Mouse (Mus musculus): ENCODE data around the gene Snurf. TPM values are rescaled to one million over a fixed set of nuclear protein-coding genes. Genes with fewer than 3 reads are reported as not detected.

Gene Snurf
- polyA plus RNA-seq (2016; fragmentation: Nextera tagmentation; extraction: Ambion mirVana) = 42.9 and 46.9 TPM in 2 replicates

DNA sequence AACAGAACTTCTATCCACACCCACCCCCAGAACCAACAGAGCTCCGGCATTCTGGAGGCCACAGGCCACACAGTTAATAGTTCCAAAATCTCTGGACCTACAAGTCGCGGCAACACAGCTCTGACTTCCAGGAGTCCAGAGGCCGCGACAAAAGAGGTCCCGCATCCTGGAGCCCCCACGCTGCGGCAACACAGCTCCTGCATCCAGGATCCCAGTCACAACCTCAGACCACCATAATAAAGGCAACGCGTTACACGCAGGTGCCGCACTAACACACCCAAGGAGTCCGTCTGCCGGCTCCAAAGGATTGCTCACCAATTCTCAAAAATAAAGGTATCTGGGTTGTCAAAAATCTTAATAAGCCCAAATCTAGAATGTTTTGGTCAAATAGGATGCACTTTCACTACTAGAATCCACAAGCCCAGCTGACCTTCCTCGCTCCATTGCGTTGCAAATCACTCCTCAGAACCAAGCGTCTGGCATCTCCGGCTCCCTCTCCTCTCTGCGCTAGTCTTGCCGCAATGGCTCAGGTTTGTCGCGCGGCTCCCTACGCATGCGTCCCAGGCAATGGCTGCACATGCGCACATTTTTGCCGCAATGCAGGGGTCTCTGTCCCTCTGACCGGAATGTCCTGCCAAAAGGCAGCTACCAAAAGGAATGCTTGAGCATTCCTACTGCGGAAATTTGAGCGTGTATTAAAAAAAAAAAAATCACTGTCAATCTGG is at the start of gene Snurf, which contains the start of gene Gm38393:
Gene Snurf, minus strand, starts transcription at position 444 of the 725 bp plus-strand sequence.
Gene Gm38393, minus strand, starts transcription at position 459 of the 725 bp plus-strand sequence.
- Histone ChIP-seq H3K27me3 (ENCODE audit: insufficient read depth, poor library complexity, severe bottlenecking) (no peaks in the 10 kb centered on the region), H3K4me1 (no peaks in the 10 kb centered on the region; the same call in 1 of the 2 replicates), H3K4me3 (peak within 1 kb of the TSS; percentile 66), H3K36me3 (no peaks in the 10 kb centered on the region), H3K9me3 (peaks cover 23% of the 10 kb centered on the region), H3K27ac (peak within 1 kb of the TSS; percentile 83)
- peak; percentile 80 for DNase-seq (ENCODE audit: low spot score)
- 51% methylated on average over 30 of the region's 30 CpGs for WGBS

DNA sequence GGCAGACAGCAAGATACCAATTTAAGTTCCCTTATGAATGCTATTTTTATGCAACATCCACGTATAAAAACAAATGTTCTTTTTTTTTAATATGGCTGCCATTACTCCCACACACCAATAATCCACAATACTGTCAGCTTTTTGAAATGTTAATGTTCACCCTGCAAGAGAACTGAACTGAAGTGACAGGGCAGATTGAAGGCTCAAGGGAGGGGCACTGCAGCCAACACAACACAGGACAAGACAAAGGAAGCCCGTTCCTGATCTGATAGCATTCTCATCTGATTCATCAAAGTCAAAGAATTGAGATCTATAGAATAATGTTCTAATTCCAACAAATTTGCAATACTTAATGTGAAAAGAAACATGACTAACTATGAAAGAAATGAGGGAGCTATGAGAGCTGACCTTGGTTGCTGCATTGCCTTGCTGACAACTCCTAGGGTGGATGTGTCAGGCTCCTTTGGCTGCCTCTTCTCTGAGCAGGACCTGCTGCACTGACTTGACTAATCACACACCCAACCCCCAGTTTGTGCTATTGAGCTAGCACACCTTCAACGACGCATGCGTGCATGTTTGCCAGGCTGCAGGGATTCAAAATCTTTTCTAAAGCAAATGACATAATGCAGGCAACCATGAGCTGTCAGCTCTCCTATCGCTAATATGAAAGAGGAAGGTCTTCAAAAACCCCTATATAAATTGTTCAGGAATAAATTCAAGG is 42.8 kb upstream of the Snurf start:
- WGBS = 65% methylated on average over 6 of the region's 6 CpGs
- no peak for DNase-seq (ENCODE audit: low spot score)
- no peaks in the 10 kb centered on the region for H3K27me3 ChIP-seq (ENCODE audit: insufficient read depth, poor library complexity, severe bottlenecking)
- H3K36me3 ChIP-seq = no peaks in the 10 kb centered on the region
- no peaks in the 10 kb centered on the region for H3K9me3 ChIP-seq
- H3K4me3 ChIP-seq = no peak overlapping the region
- no peak overlapping the region for H3K27ac ChIP-seq
- no peaks in the 10 kb centered on the region for H3K4me1 ChIP-seq

DNA sequence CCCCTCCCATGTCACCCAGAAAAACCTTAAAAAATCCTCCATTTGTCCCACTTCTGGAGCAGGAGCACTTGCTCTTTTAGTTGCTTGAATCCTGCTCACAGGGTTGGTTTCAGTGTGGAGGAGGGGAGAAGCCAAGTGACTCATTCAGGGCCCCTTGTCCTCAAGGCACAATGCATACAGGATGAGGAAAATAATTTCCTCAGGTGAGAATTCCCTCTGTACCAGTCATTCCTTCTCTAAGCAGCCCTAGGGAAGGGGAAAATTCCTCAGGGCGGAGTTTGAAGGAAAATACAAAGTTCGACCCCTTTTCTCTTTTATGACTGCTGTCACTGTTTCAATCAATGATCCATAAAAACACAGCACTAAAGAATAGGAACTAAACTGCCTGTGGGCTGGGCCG is 8.3 kb upstream of the Snurf start:
- no peak overlapping the region for H3K27ac ChIP-seq
- WGBS = 79% methylated on average over 3 of the region's 3 CpGs
- DNase-seq (ENCODE audit: low spot score) = no peak
- no peaks in the 10 kb centered on the region for H3K36me3 ChIP-seq
- H3K4me1 ChIP-seq = no peaks in the 10 kb centered on the region
- no peaks in the 10 kb centered on the region for H3K9me3 ChIP-seq
- no peak overlapping the region for H3K4me3 ChIP-seq
- H3K27me3 ChIP-seq (ENCODE audit: insufficient read depth, poor library complexity, severe bottlenecking) = no peaks in the 10 kb centered on the region

DNA sequence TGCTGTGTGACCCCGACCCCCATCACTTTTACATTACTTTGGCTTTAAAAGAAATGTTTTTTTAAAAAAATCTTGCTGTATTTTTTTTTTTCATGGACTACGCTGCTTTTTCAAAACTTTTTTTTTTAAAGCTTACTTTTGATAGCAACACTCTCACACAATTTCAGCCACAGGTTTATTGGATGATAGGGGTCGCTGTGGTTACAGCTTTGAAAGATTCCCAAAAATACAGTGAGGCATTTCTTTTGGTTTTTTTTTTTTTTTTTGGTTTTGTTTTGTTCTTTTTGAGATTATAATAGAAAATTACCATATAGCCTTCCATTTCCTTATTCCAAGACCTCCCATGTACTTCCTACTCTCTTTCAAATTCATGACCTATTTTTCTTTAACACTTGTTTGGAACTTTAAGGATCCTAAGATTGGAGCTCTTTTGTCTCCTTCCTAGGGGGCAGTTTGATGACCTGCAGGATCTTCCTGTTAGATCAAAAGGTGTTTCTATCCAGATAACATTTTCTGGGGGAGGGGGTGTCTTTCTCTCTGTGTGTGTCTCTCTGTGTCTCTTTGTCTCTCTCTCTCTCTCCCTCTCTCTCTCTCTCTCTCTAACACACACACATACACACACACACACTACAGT is 3.0 kb upstream of the Snurf start:
- H3K4me3 ChIP-seq = no peak overlapping the region
- H3K9me3 ChIP-seq = peaks cover 20% of the 10 kb centered on the region
- no peaks in the 10 kb centered on the region for H3K36me3 ChIP-seq
- WGBS = 36% methylated on average over 3 of the region's 3 CpGs
- no peaks in the 10 kb centered on the region for H3K27me3 ChIP-seq (ENCODE audit: insufficient read depth, poor library complexity, severe bottlenecking)
- no peak for DNase-seq (ENCODE audit: low spot score)
- H3K27ac ChIP-seq = no peak overlapping the region
- no peaks in the 10 kb centered on the region; the same call in 1 of the 2 replicates for H3K4me1 ChIP-seq

DNA sequence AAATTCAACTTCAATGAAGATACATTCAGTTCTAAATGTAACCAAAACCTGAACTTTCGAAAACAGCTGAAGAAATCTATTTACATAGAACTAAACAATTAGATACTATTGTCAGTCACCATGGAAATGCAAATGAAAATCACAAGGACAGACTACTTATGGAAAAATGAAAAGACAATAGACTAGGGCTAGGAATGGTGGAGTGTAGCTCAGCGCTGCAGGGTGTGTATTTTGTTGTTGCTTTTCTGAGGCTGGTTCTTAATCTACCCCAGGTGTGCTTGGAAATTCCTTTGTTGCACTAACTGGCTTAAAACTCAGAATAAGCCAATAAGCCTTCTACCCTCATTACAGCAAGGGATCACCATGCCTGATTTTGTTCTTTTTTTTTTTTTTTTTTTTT is 1.4 kb upstream of the Snurf start:
- no peak overlapping the region for H3K4me3 ChIP-seq
- no peak overlapping the region for H3K27ac ChIP-seq
- H3K36me3 ChIP-seq = no peaks in the 10 kb centered on the region
- DNase-seq (ENCODE audit: low spot score) = no peak
- no peaks in the 10 kb centered on the region; the same call in 1 of the 2 replicates for H3K4me1 ChIP-seq
- H3K9me3 ChIP-seq = peaks cover 23% of the 10 kb centered on the region
- H3K27me3 ChIP-seq (ENCODE audit: insufficient read depth, poor library complexity, severe bottlenecking) = no peaks in the 10 kb centered on the region
- WGBS = 51% methylated on average over 2 of the region's 2 CpGs

DNA sequence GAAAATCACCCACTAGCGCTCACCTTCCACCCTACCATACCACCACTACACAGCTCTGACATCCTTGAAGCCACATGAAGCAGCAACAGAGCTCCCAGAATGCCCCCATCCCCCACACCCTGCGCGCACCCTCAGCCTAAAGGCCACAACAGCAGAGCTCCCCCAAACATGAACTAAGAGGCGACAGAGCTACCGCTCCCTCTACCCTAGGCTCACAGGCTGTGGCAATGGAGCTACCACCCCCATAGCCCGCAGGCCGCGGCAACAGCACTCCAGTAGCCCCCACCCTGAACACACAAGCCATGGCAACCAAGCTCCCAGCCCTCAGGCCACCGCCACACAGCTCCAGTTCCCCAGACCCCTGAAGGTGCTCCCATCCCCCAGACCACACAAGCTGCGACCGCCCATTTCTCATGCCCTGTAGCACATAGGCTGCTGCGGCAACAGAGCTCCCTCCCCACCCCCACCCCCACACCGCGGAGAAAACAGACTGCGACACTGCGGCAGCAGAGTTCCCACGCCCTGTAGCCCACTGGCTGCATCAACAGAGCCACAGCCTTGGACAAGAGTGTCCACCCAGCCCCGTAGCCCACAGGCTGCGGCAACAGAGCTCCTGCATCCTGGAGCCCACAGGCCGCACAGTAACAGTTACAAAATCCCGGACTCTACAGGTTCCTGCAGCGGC is 786 bp downstream of the Snurf start:
- Histone ChIP-seq H3K9me3 (peaks cover 23% of the 10 kb centered on the region), H3K27ac (peak overlapping the region; percentile 83), H3K36me3 (no peaks in the 10 kb centered on the region), H3K4me1 (no peaks in the 10 kb centered on the region; the same call in 1 of the 2 replicates), H3K4me3 (peak overlapping the region; percentile 66), H3K27me3 (ENCODE audit: insufficient read depth, poor library complexity, severe bottlenecking) (no peaks in the 10 kb centered on the region)
- DNase-seq (ENCODE audit: low spot score) = peak; percentile 82
- 58% methylated on average over 22 of the region's 22 CpGs for WGBS

DNA sequence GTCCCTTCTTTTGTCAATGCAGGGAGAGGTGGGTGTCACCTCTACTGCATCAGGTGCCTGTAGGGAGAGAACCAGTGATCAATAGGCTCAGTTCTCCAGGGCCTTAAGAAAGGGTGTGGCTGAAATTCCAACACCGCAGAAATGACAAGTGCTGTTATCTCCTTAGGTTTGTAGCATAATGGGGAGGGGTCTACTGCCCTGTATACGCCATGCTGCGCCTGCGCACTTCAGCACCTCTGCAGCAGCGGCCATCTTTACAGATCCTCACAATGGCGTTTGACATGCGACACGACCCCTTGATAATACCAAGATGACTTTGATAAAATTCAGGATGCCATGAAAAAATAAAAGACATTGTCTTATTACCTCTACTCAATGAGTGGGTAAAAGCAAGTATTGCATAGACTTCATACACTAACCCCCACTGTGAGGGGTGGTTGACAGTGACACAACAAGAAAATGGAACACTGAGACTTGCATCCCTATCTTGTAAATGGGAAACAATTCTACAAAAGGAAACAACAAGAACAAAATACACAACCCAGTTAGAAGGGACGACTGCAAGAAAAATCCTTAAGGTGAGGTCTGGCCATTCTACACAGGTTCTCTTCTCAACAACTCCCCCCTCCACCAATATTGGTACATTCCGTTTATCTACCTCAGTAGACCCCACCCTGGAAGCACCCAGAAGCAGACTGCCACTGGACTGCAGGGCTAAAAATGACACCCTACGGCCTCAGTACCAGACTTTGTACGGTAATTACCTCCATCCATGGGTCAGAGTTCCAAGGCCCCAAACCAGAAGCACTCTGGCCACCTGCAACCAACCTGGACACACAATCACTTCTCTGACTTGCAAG is 1.6 kb downstream of the Snurf start:
- Histone ChIP-seq H3K27ac (peak overlapping the region; percentile 83), H3K27me3 (ENCODE audit: insufficient read depth, poor library complexity, severe bottlenecking) (no peaks in the 10 kb centered on the region), H3K4me3 (peak overlapping the region; percentile 66), H3K4me1 (no peaks in the 10 kb centered on the region; the same call in 1 of the 2 replicates), H3K9me3 (peaks cover 23% of the 10 kb centered on the region), H3K36me3 (no peaks in the 10 kb centered on the region)
- 49% methylated on average over 12 of the region's 12 CpGs for WGBS
- peak; percentile 72 for DNase-seq (ENCODE audit: low spot score)

DNA sequence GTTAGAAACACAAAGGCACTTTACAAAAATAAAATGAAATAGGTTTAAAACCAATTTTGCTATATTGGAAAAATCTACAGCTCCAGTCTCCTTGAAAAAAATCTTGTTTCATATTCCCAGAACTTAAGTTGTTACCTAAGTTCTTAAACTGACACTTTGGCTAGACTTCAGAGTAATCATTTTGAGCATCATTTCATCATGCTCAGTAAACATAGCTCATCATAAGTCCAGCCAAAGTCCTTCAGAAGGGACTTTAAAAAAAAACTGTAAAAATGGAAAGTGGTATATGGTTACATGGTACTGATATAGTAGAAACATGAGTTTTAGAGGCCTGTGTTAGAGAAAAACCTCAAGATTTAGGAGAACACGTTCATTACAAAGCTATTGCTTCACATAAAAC is 26.2 kb downstream of the Snurf start:
- Histone ChIP-seq H3K27ac (no peak overlapping the region), H3K27me3 (ENCODE audit: insufficient read depth, poor library complexity, severe bottlenecking) (no peaks in the 10 kb centered on the region), H3K36me3 (no peaks in the 10 kb centered on the region), H3K4me3 (no peak overlapping the region), H3K9me3 (no peaks in the 10 kb centered on the region), H3K4me1 (no peaks in the 10 kb centered on the region)
- no peak for DNase-seq (ENCODE audit: low spot score)
- WGBS = 65% methylated on average over 1 of the region's 1 CpGs

Other genes with a start within 250 kb of the Snurf start
- 0.18 and 0.36 TPM in 2 replicates for gene Gm38393, start within 50 bp of the Snurf start, polyA plus RNA-seq (2016; fragmentation: Nextera tagmentation; extraction: Ambion mirVana)
- gene Snrpn, start 135.2 kb upstream of the Snurf start, polyA plus RNA-seq (2016; fragmentation: Nextera tagmentation; extraction: Ambion mirVana) = 81.3 and 81.7 TPM in 2 replicates

Measured in heart, embryonic 10.5 days (tissue).